Mouse (Mus musculus): ENCODE results near the gene Prkag1.

Gene Prkag1

DNA sequence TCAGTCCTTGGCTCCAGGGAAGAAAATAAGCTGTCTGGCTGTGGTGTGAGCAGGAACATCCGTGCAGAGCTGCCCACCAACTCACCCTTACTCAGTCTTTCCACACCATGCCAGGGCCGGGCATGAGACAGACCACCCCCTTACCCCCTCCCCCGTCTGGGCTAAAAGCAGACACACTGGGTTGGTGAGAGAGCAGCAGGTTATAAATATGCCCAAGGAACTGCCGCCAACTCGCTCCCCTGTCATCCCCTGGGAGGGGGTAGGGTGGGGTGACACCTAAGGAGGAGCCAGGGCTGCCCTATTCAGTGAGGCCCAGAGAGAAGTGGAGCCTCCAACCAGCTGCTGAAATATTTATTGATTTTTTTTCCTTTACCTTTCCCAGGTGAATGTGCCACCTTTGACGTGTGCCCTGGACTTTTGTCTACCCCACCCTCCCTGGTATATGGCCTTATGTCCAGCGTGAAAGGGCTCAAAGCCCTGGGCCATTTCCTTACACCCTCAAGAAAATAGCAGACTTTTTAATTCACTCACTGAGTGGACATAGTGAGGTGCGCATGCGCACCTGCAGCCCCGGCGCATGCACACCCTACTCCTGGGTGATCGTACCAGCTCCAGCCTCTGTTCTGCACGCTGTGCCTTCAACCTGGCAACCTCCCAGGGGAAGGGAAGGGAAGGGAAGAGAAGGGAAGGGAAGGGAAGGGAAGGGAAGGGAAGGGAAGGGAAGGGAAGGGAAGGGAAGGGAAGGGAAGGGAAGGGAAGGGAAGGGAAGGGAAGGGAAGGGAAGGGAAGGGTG, 34.3 kb downstream of the Prkag1 start:
- CTCF ChIA-PET: interaction anchor here (0.7 kb wide), 2 partner anchors 87 to 144 kb away, joined by 5 to 9 read pairs; no protein-coding TSS in a partner anchor

DNA sequence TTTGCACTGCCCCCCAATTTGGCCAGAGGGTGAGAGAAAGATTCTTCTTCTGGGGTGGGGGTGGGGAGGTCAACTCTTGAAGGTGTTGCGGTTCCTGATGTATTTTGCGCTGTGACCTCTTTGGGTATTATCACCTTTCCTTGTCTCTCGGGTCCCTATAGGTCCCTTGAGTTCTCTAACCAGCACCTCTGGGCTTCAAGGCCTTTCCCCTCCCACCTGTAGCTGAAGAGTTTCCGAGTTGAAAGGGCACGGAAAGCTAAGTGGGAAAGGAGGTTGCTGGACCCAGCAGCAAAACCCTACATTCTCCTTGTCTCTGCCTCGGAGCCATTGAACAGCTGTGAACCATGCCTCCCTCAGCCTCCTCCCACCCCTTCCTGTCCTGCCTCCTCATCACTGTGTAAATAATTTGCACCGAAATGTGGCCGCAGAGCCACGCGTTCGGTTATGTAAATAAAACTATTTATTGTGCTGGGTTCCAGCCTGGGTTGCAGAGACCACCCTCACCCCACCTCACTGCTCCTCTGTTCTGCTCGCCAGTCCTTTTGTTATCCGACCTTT, 38.1 kb downstream of the Prkag1 start:
- CTCF ChIA-PET: no interaction called here

- CTCF ChIA-PET: interaction anchor here (0.6 kb wide), 1 partner anchor 82 kb away, joined by 8 read pairs; no protein-coding TSS in a partner anchor
These were observed 38.9 kb downstream of the Prkag1 start for GRCm38 (mm10) chr15:98792233-98793020.

DNA sequence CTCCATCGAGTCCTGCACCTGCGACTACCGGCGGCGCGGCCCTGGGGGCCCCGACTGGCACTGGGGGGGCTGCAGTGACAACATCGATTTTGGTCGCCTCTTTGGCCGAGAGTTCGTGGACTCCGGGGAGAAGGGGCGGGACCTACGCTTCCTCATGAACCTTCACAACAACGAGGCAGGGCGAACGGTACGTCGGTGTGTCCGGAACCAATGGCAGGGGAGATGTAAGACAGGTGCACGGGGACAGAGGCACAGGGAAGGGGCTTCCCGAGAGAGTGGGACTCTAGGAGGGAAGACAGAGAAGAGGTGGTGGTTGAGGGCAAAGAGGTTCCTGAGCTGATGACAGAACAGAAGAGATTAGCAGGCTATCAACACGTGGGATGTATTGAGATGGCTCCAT, 39.5 kb downstream of the Prkag1 start:
- CTCF ChIA-PET: no interaction called here

GRCm38 (mm10) chr15:98791221-98791620, 40.1 kb downstream of the Prkag1 start:
- CTCF ChIA-PET: interaction anchor here (1.0 kb wide), 1 partner anchor 17 kb away, joined by 13 read pairs; no protein-coding TSS in a partner anchor

GRCm38 (mm10) chr15:98790761-98791160, 40.6 kb downstream of the Prkag1 start:
- CTCF ChIA-PET: interaction anchor here (0.6 to 1.0 kb wide), 3 partner anchors 17 to 219 kb away, joined by 3 to 13 read pairs (median 4); no protein-coding TSS in a partner anchor

DNA sequence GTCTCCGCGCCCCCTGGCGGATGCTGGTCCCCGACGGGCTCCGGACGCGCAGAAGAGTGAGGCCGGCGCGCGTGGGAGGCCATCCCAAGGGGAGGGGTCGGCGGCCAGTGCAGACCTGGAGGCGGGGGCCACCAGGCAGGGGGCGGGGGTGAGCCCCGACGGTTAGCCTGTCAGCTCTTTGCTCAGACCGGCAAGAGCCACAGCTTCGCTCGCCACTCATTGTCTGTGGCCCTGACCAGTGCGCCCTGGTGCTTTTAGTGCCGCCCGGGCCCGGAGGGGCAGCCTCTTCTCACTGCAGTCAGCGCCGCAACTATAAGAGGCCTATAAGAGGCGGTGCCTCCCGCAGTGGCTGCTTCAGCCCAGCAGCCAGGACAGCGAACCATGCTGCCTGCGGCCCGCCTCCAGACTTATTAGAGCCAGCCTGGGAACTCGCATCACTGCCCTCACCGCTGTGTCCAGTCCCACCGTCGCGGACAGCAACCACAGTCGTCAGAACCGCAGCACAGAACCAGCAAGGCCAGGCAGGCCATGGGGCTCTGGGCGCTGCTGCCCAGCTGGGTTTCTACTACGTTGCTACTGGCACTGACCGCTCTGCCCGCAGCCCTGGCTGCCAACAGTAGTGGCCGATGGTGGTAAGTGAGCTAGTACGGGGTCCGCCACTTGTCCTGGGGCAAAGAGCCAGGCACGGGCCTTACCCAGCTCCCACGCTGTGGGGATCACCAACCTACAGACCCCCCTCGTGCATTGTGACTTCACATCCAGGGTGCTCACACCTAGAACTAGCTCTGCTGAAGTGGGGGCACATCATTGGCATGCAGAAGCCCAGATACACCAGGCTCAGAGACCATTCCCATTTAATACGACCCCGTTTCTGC, 41.4 kb downstream of the Prkag1 start, which contains the start of gene Wnt1:
Wnt1 (plus strand) TSS at position 197 of the 875 bp plus-strand sequence.
- CTCF ChIA-PET: interaction anchor here (0.6 to 0.7 kb wide), 2 partner anchors 33 to 218 kb away, joined by 4 to 7 read pairs; no protein-coding TSS in a partner anchor

DNA sequence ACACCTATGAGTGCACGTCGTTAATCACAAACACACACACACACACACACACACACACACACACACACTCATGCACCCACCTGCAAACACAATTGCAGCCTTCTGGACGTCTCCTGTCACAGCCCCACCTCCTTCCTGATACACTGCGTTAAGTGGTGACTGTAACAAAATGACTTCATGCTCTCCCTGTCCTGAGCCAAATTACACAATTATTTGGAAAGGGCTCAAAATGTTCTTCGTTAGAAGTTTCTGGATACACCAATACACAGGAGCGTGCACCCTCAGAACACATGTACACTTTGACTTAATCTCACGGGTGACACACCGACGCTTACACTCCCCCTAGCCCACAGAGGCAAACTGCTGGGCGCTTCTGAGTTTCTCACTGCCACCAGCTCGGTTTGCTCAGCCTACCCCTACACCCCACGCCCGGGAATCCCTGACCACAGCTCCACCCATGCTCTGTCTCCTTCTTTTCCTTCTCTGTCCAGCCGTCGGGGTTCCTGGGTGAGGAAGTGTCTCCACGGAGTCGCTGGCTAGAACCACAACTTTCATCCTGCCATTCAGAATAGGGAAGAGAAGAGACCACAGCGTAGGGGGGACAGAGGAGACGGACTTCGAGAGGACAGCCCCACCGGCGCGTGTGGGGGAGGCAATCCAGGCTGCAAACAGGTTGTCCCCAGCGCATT, 42.2 kb downstream of the Prkag1 start:
- CTCF ChIA-PET: interaction anchor here (0.6 kb wide), 1 partner anchor 33 kb away, joined by 7 read pairs; no protein-coding TSS in a partner anchor

DNA sequence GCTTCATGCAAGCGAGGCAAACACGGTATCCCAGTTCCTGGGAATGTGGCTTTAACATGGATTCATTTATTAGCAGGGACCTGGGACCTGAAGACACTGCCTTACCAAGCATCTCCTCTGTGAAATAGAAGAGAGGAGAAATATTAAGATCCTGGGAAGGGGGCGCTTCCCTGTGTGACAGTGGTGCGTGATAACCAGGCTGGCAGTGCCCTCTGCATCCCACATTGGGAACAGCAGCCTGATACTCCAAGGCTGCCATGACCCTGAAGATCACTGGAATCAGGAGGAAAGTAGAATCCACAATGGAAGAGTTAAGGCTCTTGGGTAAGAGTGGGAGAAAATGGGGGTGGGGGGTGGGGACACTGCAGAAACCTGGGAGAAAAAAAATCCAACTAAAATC, 43.4 kb downstream of the Prkag1 start:
- CTCF ChIA-PET: no interaction called here

DNA sequence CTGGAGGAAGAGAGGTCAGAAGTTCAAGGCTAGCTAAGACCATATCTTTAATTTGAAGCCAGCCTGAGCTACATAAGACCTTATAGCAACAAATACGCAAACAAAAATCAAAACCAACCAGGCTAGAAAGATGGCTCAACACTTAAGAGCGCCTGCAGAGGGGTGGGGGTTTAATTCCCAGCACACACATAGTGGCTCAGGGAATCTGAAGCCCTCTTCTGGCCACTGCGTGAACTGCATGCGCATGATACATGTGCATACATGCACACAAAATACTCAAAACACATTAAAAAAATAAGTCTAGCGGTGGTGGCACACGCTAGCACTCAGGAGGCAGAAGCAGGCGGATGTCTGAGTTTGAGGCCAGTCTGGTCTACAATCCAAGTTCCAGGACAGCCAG, 45.6 kb downstream of the Prkag1 start:
- CTCF ChIA-PET: interaction anchor here (0.6 kb wide), 1 partner anchor 63 kb away, joined by 3 read pairs; no protein-coding TSS in a partner anchor

DNA sequence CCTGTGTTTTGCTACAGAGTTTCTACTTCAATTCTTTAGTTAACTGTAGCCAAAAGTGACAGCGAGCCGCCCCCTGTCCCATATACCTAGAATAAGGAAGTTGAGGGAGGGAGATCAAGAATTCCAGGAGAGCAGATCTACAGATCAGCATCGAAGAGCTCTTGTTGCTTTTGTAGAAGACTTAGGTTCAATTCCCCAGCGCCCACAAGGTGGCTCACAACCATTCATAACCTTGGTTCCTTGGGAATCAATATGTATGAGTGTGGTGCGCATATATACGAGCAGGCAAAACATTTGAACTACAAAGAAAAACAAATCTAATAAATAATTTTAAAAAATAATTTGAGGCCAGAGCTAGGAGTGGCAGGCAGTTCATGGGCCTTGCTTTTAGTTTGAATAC, 50.2 kb downstream of the Prkag1 start:
- CTCF ChIA-PET: no interaction called here

- CTCF ChIA-PET: no interaction called here
These were observed 50.7 kb downstream of the Prkag1 start for GRCm38 (mm10) chr15:98780573-98780972.

GRCm38 (mm10) chr15:98780075-98780474, 51.2 kb downstream of the Prkag1 start:
- CTCF ChIA-PET: no interaction called here

- CTCF ChIA-PET: interaction anchor here (0.6 kb wide), 1 partner anchor 20 kb away, joined by 8 read pairs; no protein-coding TSS in a partner anchor
These were observed 52.5 kb downstream of the Prkag1 start for GRCm38 (mm10) chr15:98778806-98779205.

GRCm38 (mm10) chr15:98778191-98778770, 53.0 kb downstream of the Prkag1 start:
- CTCF ChIA-PET: interaction anchor here (0.7 kb wide), 1 partner anchor 44 kb away, joined by 4 read pairs; no protein-coding TSS in a partner anchor

- CTCF ChIA-PET: interaction anchor here (0.7 kb wide), 1 partner anchor 43 kb away, joined by 4 read pairs; no protein-coding TSS in a partner anchor
These were observed 53.6 kb downstream of the Prkag1 start, which contains the start of gene Wnt10b for GRCm38 (mm10) chr15:98777762-98778161. Wnt10b (minus strand) TSS chr15:98778150.

DNA sequence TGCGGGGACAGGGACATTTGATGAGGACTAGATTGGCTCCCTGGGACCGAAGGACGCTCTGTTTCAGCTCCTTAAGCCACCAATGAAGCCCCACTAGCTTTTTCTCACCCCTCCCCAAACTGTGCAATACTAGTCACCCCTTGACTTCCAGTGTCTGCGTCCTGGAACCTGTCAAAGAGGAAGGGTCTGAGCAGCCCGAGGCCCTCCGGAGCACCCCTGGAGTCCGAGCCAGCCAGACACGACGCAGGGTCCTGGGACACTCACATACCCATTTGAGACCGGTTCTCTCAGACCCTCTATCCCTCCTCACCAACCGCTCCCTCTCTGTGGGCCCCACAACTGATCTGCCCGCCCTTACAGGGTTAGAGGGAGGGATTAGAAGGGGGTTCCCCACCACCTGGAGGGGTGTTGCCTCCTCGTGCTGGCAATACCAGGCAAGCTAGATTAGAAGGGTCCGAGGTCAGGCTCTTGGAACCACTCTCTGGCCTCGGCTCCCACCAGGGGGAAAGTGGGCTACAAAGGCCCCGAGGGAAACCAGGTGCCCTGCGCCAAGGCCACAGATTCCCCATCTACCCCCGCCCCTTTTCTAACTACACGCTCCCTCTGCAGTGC, 54.2 kb downstream of the Prkag1 start:
- CTCF ChIA-PET: no interaction called here

GRCm38 (mm10) chr15:98776280-98777004, 54.9 kb downstream of the Prkag1 start:
- CTCF ChIA-PET: interaction anchor here (0.8 kb wide), 1 partner anchor 376 kb away, joined by 9 read pairs; no protein-coding TSS in a partner anchor
